Mouse (Mus musculus): Measurements from ENCODE around the gene Cars.

The Cars gene

DNA sequence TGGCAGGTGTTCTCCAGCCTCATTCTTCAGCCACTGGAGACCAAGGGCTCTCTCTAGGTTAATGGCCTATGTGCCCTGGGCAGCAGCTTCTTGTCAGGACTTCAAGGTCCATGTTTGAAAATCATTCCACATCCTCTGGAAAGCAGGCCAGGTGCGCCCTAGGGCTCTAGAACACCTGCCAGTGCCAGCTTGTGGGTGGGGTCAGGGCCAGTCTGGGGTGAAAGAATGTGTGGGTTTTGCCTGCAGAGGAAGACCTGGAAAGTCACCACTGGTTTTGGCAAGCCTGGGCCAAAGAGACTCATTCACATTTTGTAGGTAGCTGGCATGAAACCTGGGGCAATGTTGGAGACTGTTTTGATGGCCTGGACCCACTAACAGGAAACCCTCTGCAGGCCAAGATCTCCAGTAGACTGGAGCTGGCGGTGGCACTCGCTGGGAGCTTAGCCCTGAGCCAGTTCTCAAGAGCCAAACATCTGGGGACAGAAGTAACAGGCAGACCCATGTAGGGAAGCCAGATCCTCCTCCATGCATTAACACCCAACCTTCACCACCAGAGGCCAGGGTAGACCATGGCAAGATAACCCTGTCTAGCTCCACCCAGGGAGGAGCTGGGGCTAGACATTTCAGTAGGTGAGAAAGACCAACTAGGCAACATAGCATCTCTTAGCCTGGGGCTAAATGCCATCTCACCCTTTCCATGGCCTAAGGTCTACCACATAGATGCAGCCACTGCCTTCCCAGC is 89.1 kb downstream of the Cars start:
- no peak for DNase-seq (ENCODE audit: low spot score)

GRCm38 (mm10) chr7:143509566-143509965 is 90.3 kb downstream of the Cars start:
- DNase-seq (ENCODE audit: low spot score) = no peak

Measured in urinary bladder, postnatal 10 days (tissue).